In genomic region chr9:61129186-61129585, GRCm38 (mm10) we compare ENCODE assay signal across 34 mouse cellular contexts.
"Had no signal": no experiment of that assay in that cellular context is flagged by ENCODE, and none has a peak within 500 bp of the region (broad histone marks: within the 10 kb centered on the region; RNA-seq: fewer than 3 reads in every experiment).

No protein-coding gene starts in this region.

- H3K27me3 ChIP-seq: hindbrain, embryonic 15.5 days had no signal

- H3K9me3 ChIP-seq: heart, embryonic 10.5 days; heart, embryonic 13.5 days; heart, embryonic 15.5 days; hindbrain, embryonic 10.5 days; hindbrain, embryonic 12.5 days; hindbrain, embryonic 13.5 days; hindbrain, embryonic 15.5 days; intestine, embryonic 15.5 days; kidney, embryonic 15.5 days had no signal

- H3K4me1 ChIP-seq: heart, embryonic 13.5 days; heart, embryonic 15.5 days; kidney, embryonic 15.5 days had no signal

- H3K36me3 ChIP-seq: heart, embryonic 10.5 days; heart, embryonic 13.5 days; heart, embryonic 15.5 days; hindbrain, embryonic 10.5 days; hindbrain, embryonic 12.5 days; hindbrain, embryonic 13.5 days; hindbrain, embryonic 15.5 days; intestine, embryonic 15.5 days; kidney, embryonic 15.5 days had no signal

- ATAC-seq: hindbrain, embryonic 16.5 days; hindbrain, postnatal 0 days; inflammation-experienced regulatory T-cells, adult 6 months; intestine, embryonic 15.5 days; intestine, embryonic 16.5 days; intestine, postnatal 0 days had no signal

- H3K9ac ChIP-seq: heart, embryonic 13.5 days; heart, embryonic 15.5 days; hindbrain, embryonic 12.5 days; hindbrain, embryonic 13.5 days; hindbrain, embryonic 14.5 days; hindbrain, embryonic 15.5 days; intestine, embryonic 15.5 days; kidney, embryonic 15.5 days had no signal

- H3K4me3 ChIP-seq: heart, embryonic 10.5 days; heart, embryonic 13.5 days; heart, embryonic 15.5 days; hindbrain, embryonic 10.5 days; hindbrain, embryonic 12.5 days; hindbrain, embryonic 13.5 days; hindbrain, embryonic 15.5 days; intestine, embryonic 15.5 days; kidney, embryonic 15.5 days; layer of hippocampus, adult 2 months; left cerebral cortex, adult 2 months had no signal

- H3K27ac ChIP-seq: heart, embryonic 10.5 days; heart, embryonic 13.5 days; heart, embryonic 15.5 days; hindbrain, embryonic 14.5 days; hindbrain, embryonic 15.5 days; hindbrain, postnatal 0 days; intestine, embryonic 15.5 days; kidney, embryonic 15.5 days; kidney, postnatal 0 days; layer of hippocampus, adult 2 months; left cerebral cortex, adult 2 months had no signal

- H3K4me2 ChIP-seq: heart, embryonic 11.5 days; heart, embryonic 13.5 days; heart, embryonic 15.5 days; hindbrain, embryonic 12.5 days; hindbrain, embryonic 13.5 days; hindbrain, embryonic 14.5 days; hindbrain, embryonic 15.5 days; intestine, embryonic 15.5 days; kidney, embryonic 15.5 days had no signal

- DNase-seq: heart, postnatal 10 days; heart, postnatal 14 days; heart, postnatal 36 days; heart, postnatal 4 days; kidney, adult 11 months; kidney, adult 18-20 months; kidney, adult 2 months; kidney, adult 8-10 months; kidney, adult 9 months; kidney, postnatal 10 days; kidney, postnatal 14 days; kidney, postnatal 25 days; kidney, postnatal 4 days; layer of hippocampus, adult 9-11 months; layer of hippocampus, postnatal 36 days had no signal
